Mouse (Mus musculus): ENCODE data around the gene Rngtt. TPM values are rescaled to one million over a fixed set of nuclear protein-coding genes. Genes with fewer than 3 reads are reported as not detected.

Gene Rngtt
- polyA plus RNA-seq (2015; fragmentation: Nextera tagmentation; extraction: Ambion mirVana) = 27.0 and 29.9 TPM in 2 replicates

GRCm38 (mm10) chr4:33309764-33310757, at the start of gene Rngtt:
Gene Rngtt, plus strand, starts transcription at chr4:33310311.
- H3K9me3 ChIP-seq = no peaks in the 10 kb centered on the region
- H3K27ac ChIP-seq = peak within 1 kb of the TSS; percentile 70; the same call in 1 of the 2 replicates
- peak within 1 kb of the TSS; percentile 81 for H3K9ac ChIP-seq
- H3K27me3 ChIP-seq = no peaks in the 10 kb centered on the region
- no peaks in the 10 kb centered on the region for H3K36me3 ChIP-seq
- H3K4me1 ChIP-seq = peaks cover 12% of the 10 kb centered on the region; the same call in 1 of the 2 replicates
- peak; percentile 95 for ATAC-seq (ENCODE audit: low FRiP score, low read depth)
- WGBS = 2% methylated on average over 59 of the region's 60 CpGs
- peak within 1 kb of the TSS; percentile 82 for H3K4me3 ChIP-seq
- H3K4me2 ChIP-seq (replicated peaks) = peak within 1 kb of the TSS; percentile 82

GRCm38 (mm10) chr4:33260311-33260710, 49.8 kb upstream of the Rngtt start:
- no peaks in the 10 kb centered on the region for H3K36me3 ChIP-seq
- no peaks in the 10 kb centered on the region for H3K9me3 ChIP-seq
- peaks cover 6% of the 10 kb centered on the region for H3K4me1 ChIP-seq
- no peak overlapping the region for H3K9ac ChIP-seq
- H3K4me3 ChIP-seq = no peak overlapping the region
- H3K27me3 ChIP-seq = no peaks in the 10 kb centered on the region
- no peak for ATAC-seq (ENCODE audit: low FRiP score, low read depth)
- H3K4me2 ChIP-seq (replicated peaks) = no peak overlapping the region
- no peak overlapping the region for H3K27ac ChIP-seq

GRCm38 (mm10) chr4:33261311-33261753, 48.8 kb upstream of the Rngtt start:
- Histone ChIP-seq H3K9me3 (no peaks in the 10 kb centered on the region), H3K4me1 (peaks cover 6% of the 10 kb centered on the region), H3K27me3 (no peaks in the 10 kb centered on the region), H3K9ac (no peak overlapping the region), H3K27ac (no peak overlapping the region), H3K4me2 (replicated peaks) (no peak overlapping the region), H3K36me3 (no peaks in the 10 kb centered on the region), H3K4me3 (no peak overlapping the region)
- no peak for ATAC-seq (ENCODE audit: low FRiP score, low read depth)
- 57% methylated on average over 7 of the region's 7 CpGs for WGBS

- no peaks in the 10 kb centered on the region for H3K9me3 ChIP-seq
- H3K36me3 ChIP-seq = no peaks in the 10 kb centered on the region
- no peaks in the 10 kb centered on the region for H3K27me3 ChIP-seq
- no peak for ATAC-seq (ENCODE audit: low FRiP score, low read depth)
- no peak overlapping the region for H3K27ac ChIP-seq
- H3K4me1 ChIP-seq = peaks cover 6% of the 10 kb centered on the region
- H3K4me2 ChIP-seq (replicated peaks) = no peak overlapping the region
- WGBS = 93% methylated on average over 1 of the region's 1 CpGs
- no peak overlapping the region for H3K9ac ChIP-seq
- H3K4me3 ChIP-seq = no peak overlapping the region
These were observed 47.2 kb upstream of the Rngtt start for GRCm38 (mm10) chr4:33262897-33263296.

GRCm38 (mm10) chr4:33264979-33265726, 45.0 kb upstream of the Rngtt start:
- H3K27me3 ChIP-seq = no peaks in the 10 kb centered on the region
- H3K9ac ChIP-seq = no peak overlapping the region
- H3K4me1 ChIP-seq = peaks cover 6% of the 10 kb centered on the region
- no peak for ATAC-seq (ENCODE audit: low FRiP score, low read depth)
- WGBS = 87% methylated on average over 11 of the region's 11 CpGs
- no peak overlapping the region for H3K27ac ChIP-seq
- H3K4me3 ChIP-seq = no peak overlapping the region
- no peaks in the 10 kb centered on the region for H3K9me3 ChIP-seq
- H3K36me3 ChIP-seq = no peaks in the 10 kb centered on the region
- H3K4me2 ChIP-seq (replicated peaks) = no peak overlapping the region

- Histone ChIP-seq H3K4me3 (no peak overlapping the region), H3K27me3 (no peaks in the 10 kb centered on the region), H3K9me3 (no peaks in the 10 kb centered on the region), H3K36me3 (no peaks in the 10 kb centered on the region), H3K9ac (no peak overlapping the region), H3K27ac (no peak overlapping the region), H3K4me2 (replicated peaks) (no peak overlapping the region), H3K4me1 (no peaks in the 10 kb centered on the region)
- WGBS = 80% methylated on average over 11 of the region's 11 CpGs
- ATAC-seq (ENCODE audit: low FRiP score, low read depth) = no peak
These were observed 39.5 kb upstream of the Rngtt start for GRCm38 (mm10) chr4:33270386-33271314.

GRCm38 (mm10) chr4:33273437-33273836, 36.7 kb upstream of the Rngtt start:
- Histone ChIP-seq H3K36me3 (no peaks in the 10 kb centered on the region), H3K4me1 (0 out of 2 replicates have a peak, but pooled peaks cover 5% of the 10 kb centered on the region), H3K9me3 (no peaks in the 10 kb centered on the region), H3K9ac (no peak overlapping the region), H3K27ac (no peak overlapping the region), H3K4me2 (replicated peaks) (no peak overlapping the region), H3K27me3 (no peaks in the 10 kb centered on the region), H3K4me3 (no peak overlapping the region)
- WGBS = 63% methylated on average over 3 of the region's 3 CpGs
- no peak for ATAC-seq (ENCODE audit: low FRiP score, low read depth)

- Histone ChIP-seq H3K27me3 (no peaks in the 10 kb centered on the region), H3K27ac (no peak overlapping the region), H3K9ac (no peak overlapping the region), H3K9me3 (no peaks in the 10 kb centered on the region), H3K4me3 (no peak overlapping the region), H3K4me1 (no peaks in the 10 kb centered on the region), H3K4me2 (replicated peaks) (no peak overlapping the region), H3K36me3 (no peaks in the 10 kb centered on the region)
- 78% methylated on average over 3 of the region's 3 CpGs for WGBS
- ATAC-seq (ENCODE audit: low FRiP score, low read depth) = no peak
These were observed 28.0 kb upstream of the Rngtt start for GRCm38 (mm10) chr4:33281891-33282685.

- H3K27ac ChIP-seq = no peak overlapping the region
- H3K9ac ChIP-seq = no peak overlapping the region
- H3K9me3 ChIP-seq = no peaks in the 10 kb centered on the region
- 73% methylated on average over 5 of the region's 5 CpGs for WGBS
- no peak overlapping the region for H3K4me3 ChIP-seq
- no peak for ATAC-seq (ENCODE audit: low FRiP score, low read depth)
- H3K4me1 ChIP-seq = peaks cover 6% of the 10 kb centered on the region
- no peaks in the 10 kb centered on the region for H3K27me3 ChIP-seq
- H3K4me2 ChIP-seq (replicated peaks) = no peak overlapping the region
- no peaks in the 10 kb centered on the region for H3K36me3 ChIP-seq
These were observed 25.8 kb upstream of the Rngtt start for GRCm38 (mm10) chr4:33284083-33284880.

- Histone ChIP-seq H3K4me1 (peaks cover 14% of the 10 kb centered on the region), H3K27ac (no peak overlapping the region), H3K36me3 (no peaks in the 10 kb centered on the region), H3K9me3 (no peaks in the 10 kb centered on the region), H3K4me2 (replicated peaks) (no peak overlapping the region), H3K9ac (no peak overlapping the region), H3K27me3 (no peaks in the 10 kb centered on the region), H3K4me3 (no peak overlapping the region)
- 86% methylated on average over 8 of the region's 8 CpGs for WGBS
- no peak for ATAC-seq (ENCODE audit: low FRiP score, low read depth)
These were observed 24.7 kb upstream of the Rngtt start for GRCm38 (mm10) chr4:33285448-33285847.

All from limb, embryonic 13.5 days (tissue).